Mouse (Mus musculus): ENCODE results near the gene Arsg.

Gene Arsg

GRCm38 (mm10) chr11:109622518-109623037 is 149.4 kb downstream of the Arsg start:
- peak; percentile 42 for DNase-seq (ENCODE audit: low read depth)

All from induced T-regulatory cell, adult 2 months (primary cell).